Mouse (Mus musculus) gastrocnemius, postnatal 36 days (tissue): Measurements from ENCODE around the gene Slc39a11. TPM values are rescaled to one million over a fixed set of nuclear protein-coding genes. Genes with fewer than 3 reads are reported as not detected.

Experiments used
- DNase-seq, 2 experiments: peaks; one replicate each; pipeline ENCODE4 v3.0.0; 2022
- intact Hi-C: fragments of 180-260 bp; cut with DNase I; formaldehyde crosslinking; loops from one replicate; pipeline ENCODE4 v1.15.1; 2025
- total RNA-seq, 2 experiments: library from RNA; stranded (reverse); gene quantifications; 2 replicates each; pipeline ENCODE4 v1.2.3; 2021

Gene Slc39a11
- total RNA-seq, 2 experiments from 2014 or later, result 2.4 to 2.8 TPM

DNA sequence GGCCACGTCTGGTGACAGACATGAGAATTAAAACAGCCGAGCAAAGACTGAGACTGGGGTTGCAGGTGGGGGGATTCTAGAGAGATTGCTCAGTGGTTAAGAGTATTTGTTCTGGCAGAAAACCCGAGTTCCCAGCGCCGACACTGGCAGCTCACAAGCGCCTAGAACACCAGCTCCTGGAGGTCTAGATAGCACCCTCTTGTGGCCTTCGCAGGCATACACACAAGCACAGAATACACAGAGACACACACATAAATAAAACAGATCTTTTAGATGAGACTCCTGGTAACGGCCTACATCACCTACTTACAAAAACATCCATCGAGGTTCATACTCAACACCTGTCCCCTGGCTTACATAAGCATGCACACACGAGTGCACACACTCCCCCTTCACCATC is 165.8 kb downstream of the Slc39a11 start:
- no peak for DNase-seq
- intact Hi-C loops, result no loop called here

DNA sequence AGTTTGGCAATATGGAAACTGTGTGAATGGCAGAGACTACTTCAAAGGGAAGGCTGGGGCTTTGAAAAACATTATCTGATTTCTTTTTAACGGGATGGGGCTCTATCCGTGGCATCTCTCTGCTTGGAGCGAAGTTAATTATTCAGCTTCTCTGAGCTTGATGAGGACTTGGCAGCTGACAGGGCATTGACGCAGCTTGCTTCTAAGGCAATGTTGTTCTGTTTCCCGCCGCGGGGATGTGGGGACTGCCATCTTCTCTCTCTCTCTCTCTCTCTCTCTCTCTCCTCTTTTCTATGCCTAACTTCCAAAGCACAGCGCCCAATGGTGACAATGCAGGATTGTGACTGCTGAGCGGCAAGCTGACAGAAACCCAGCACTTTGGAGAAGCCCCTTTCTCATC is 172.3 kb downstream of the Slc39a11 start:
- intact Hi-C loops, result no loop called here
- no peak for DNase-seq

DNA sequence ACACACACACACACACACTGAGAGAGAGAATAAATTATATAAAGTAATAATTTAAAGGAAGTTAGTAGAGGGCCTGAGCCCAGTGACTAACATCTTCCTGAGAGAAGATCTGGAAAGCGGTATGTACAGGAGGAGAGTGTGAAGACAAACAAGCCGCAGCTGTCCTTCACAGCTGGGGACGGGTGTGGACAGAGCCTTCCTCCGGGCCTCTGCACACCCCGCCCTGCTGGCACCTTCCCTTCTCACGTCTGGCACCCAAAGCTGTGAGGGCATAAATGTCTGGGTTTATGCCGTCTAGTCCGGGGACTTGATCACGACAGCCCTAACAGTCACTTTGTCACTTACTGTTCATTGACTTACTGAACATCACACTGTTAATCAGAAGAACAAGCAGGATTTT is 173.2 kb downstream of the Slc39a11 start:
- intact Hi-C loops, result no loop called here
- DNase-seq, result no peak

DNA sequence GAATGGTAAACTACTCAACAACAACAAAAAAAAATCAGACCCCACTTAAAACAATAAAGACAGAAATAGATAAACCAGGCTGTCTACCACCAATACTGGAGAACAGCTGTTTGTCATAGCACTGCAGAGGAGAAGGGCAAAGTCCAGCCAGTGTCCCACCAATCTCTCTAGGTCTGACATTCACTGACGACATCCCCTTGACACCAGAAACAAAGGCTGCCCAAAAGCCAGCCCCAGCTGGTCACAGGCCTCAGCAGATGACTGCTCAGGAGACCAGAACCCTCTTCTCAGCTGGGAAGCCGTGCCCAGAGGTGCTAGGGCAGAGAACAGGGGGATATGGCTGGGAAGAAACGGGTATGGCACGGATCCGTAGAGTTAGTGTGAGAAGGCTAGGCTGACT is 174.4 kb downstream of the Slc39a11 start:
- no peak for DNase-seq
- intact Hi-C loops, result no loop called here

DNA sequence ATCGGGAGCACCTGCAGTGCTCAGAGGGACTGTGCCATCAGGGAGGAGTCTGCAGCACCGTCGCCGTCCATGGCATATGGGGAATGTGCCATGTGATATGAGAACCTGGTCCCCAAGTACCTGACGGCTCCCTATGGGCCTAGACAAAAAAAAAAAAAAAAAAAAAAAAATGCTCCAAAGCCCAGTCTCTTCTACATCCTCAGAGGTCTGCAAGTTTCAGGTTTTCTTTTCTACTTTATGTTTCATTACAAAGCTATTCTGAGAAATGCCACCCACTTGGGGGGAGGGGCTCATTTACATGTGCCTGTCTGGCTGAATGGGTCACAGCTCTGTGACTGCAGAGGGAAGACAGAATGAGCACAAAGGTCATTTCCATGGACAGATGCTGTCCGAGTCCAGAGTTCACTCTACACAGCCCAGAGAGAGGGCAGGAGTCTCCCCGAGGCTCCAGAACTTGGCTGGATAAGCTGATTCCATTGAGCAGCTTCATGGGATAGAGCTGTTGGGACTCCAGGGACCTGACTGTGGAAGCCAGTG is 175.8 kb downstream of the Slc39a11 start:
- DNase-seq, result no peak
- intact Hi-C loops, result no loop called here

DNA sequence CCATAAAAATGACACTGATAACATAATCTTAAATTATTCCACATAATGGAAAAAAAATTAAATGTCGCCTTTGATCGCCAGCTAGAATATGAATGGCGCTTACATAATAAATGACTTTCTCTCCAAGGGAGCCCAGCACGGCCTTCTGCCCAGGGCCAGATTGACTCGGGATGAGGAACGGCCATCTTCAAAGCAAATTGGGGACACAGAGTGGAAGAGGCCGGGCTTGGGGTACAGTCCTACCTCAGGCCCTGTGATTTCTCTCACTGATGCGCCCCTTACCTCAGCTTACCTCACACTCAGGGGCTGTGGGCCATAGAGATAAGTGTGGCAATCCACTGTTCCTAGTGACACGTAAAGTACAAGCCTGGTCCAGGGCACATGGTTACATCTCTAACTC is 177.9 kb downstream of the Slc39a11 start:
- no peak for DNase-seq
- intact Hi-C loops, result no loop called here

DNA sequence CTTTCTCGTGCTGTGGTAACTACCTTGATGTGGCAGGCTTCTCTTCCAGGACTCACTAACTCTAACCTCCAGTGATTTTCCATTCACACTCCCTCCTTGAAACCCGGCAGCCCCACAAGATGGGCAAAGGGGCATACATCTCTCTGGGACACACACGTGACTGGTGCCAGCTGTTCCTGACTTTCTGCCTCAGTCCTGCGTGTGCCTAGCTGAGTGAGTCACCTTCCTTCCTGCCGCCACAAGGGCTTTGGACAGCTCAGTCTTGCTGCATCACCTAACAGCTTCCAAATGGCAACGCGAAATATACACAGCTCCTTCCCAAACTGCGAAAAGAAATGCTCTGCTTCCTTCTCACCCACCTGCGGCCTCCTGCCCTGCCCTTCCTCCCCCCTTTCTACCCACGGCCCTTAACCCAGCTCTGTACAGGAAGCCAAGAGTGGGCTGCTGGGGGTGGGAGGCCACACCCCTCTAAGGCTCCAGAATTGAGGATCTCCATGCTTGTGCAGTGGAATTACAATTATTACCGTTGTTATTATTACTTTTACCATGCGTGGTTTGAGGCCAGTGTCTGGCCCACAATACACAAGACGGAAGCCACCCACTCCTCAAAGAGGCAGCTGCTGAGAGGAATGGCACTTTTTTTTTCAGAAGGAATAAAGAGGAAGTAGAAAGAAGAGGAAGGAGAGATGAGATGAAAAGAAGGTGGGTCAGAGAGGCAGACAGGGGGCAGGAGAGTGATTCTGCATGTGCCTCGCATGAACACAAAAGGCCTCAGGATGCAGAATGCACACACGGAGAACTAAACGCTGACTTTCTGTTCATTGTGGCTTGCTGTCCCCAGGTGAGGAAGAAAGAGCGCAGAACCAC is 179.7 kb downstream of the Slc39a11 start:
- intact Hi-C loops, result no loop called here
- DNase-seq, result no peak

DNA sequence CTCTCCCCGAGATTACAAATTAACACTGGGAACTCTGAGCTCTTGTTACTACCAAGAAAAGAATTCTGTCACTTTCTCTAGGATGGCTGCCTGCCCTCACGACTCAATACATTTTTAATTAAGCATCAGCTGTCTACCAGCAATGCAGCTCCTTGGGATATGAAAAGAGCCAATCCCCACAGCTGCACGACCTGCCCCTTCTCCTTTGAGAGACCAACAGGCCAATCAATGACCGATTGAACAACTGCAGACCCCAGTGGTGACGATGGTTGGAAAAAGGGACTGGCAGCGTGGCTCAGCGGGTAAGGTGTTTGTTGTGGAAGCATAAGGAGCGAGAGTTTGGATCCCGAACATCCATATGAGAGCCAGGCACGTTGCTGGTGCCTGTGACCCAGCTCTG is 181.9 kb downstream of the Slc39a11 start:
- no peak for DNase-seq
- intact Hi-C loops, result no loop called here

DNA sequence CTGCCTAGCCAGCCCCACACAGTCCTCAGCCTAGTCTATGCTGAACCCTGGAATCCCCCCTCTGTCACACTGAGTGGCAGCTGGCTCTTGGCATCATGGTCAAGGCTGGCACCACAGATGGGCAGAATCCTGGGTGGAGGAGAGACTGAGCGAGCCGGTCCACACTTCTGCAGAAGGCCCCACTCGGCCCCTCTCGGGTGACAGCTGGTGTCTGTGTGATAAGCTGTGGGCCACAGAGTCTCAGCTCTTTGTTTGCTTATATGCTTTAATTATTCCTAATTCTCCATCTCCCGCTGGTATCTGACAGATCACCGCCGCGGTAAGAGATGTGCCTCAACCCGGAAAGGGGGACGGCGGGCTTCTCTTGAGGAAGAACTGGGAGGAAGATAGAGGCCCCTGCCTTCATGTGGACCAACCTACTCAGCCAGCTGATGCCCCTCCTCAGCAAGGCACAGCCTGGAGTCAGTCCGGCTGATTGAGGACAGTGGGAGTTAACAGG is 182.5 kb downstream of the Slc39a11 start:
- no peak for DNase-seq
- intact Hi-C loops, result no loop called here

DNA sequence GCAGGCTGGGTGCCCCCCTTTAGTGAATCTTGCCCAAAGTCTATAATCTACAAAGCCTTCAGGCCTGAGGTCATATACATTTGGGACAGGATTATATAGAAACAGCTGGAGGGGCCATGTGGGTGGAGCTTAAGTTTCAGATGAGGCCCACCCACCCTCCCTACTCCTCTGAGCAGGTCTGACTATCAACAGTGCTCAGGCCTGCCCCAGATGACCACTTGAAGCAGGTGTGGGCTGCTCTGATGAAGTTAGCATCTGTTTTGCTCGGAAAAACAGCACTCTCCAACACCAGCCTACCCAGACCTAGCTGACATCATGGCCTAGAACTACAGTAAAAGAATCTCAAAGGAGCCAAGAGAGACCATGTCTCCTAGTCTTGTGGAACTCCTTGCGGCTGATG is 189.8 kb downstream of the Slc39a11 start:
- intact Hi-C loops, result no loop called here

DNA sequence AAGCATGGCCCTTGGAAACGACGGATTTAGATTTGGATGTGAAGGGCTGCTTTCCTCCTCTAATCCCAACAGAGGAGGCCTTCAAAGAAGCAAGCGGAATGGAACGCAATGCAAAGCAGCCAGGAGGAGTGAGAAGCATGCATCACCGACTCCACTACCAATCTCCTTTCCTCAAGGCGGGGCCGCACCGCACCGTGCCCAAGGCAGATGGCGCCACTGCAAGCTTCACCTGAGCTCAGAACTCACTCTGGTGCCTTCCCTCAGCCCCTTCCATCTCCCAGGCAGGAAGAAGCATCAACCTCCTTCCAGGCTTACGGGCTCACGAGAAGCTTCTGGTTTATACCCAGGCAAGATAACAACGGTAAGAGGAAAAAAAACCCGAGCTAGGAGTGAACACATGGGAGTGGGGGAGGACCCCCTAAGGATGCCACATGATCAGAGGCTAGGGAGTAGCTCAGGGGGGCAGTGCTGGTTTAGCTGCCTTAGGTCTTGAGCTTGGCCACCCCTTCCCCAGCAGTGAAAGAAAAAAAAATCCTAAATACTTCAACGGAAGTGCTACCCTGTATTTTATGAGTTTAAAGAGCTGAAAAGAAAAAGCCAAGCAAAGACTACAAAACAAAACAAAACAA is 191.2 kb downstream of the Slc39a11 start:
- no peak for DNase-seq
- intact Hi-C loops, result no loop called here

More for the DNA sequence above, 189.8 kb downstream of the Slc39a11 start:
- DNase-seq, result no peak

DNA sequence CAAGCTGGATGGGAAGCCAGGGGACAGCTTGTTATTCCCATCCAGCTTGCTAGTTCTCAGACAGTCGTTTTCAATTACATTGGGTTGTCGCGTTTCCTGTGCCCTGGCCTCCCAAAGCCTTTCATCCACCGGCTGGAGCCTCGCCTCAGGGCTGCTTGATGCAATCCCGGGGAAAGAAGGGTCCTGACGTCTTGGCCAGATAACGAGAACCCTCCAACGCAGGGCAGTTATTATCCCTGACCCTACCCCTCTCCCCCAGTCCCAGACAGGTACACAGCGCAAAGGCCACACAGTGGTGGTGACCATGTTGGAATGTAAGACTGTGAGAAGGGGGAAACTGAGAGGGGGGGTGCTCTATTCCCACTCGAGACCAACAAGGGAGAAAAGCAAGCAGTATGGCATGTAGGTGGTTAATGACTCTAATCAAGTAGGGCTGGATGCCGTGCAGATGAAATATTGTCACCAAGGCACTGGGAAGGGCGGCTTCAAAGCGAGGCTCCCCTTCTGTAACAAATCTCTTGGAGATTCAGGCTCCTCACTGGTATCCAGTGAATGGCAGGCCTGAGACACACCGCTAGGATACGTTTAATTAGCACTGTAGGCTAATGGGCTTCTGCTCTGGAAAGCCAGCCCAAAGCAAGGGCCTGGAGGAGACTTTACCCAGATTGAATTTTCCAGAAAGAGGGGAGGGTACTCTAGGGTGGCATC is 196.9 kb downstream of the Slc39a11 start:
- no peak for DNase-seq
- intact Hi-C loops, result no loop called here

DNA sequence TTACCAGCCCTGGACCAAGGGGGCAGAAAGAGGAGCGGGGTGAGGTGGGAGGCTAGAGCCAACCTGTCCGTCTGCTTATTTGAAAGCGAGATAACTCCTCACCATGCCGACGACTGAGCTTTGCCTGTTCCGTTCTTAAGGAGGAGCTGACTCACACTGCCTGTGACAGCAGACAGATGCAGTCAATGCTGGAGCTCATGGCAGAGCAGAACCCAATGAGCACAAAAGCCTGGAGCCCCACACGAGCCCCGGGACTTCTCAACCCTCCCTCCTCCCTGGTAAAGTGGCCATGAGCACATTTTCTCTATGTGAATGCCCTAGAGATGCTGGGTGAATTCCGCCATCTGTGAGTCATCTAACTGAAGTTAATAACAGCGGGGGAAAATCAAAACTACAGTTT is 198.6 kb downstream of the Slc39a11 start:
- intact Hi-C loops, result no loop called here
- no peak for DNase-seq

DNA sequence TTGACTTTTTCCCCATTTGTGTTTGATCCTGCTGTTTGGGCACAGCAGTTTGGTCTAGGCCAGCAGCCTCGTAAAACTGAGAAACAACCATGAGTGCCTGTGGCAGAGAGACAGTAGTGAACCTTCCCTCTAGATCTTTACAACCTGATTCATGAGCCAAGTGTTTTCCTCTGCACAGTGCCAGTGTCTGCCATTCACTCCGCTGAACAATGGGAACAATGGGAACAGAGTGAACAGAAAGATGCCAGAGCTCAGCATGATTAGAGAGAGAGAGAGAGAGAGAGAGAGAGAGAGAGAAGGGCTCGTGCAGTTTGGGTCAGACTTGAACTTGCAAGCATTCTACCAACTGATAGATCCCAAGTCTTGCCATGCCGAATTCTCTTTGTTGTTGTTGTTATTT is 199.2 kb downstream of the Slc39a11 start:
- intact Hi-C loops, result no loop called here
- DNase-seq, result no peak

DNA sequence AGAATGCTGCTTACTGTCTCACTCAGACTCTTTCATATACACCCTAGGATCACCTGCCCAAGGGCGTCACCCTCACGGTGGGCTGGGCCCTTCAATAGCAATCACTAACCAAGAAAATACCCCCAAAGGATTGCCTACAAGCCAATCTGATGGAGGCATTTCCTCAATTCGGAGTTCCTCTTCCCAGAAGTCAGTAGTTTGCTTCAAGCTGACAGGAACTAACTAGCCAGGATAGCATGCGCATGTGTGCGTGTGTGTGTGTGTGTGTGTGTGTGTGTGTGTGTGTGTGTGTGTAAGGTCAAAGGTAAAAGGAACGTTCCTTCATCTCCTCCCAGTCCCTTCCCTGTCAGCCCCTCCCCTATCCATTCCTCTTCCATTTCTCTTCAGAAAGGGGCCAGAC is 199.9 kb downstream of the Slc39a11 start:
- DNase-seq, result no peak
- intact Hi-C loops, result no loop called here

DNA sequence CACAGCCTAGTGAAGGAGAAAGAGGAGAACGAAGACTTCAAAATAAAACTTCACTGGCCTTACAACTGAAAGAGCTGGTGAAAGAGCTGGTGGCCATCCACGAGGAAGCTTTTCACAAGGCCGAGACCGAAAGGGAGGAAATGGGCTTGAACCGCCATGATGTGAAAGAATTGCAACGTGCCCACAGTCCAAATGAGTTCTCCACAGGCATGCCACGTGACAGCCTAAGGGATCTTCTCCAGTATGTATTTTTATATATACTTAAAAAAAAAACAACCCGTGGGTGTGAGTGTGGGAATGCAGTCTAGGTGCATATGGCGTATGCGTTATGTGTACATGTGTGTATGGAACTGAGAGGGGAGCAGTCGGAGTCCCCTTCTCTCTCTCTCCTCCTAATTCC is 207.8 kb downstream of the Slc39a11 start:
- DNase-seq, result no peak
- intact Hi-C loops, result no loop called here

DNA sequence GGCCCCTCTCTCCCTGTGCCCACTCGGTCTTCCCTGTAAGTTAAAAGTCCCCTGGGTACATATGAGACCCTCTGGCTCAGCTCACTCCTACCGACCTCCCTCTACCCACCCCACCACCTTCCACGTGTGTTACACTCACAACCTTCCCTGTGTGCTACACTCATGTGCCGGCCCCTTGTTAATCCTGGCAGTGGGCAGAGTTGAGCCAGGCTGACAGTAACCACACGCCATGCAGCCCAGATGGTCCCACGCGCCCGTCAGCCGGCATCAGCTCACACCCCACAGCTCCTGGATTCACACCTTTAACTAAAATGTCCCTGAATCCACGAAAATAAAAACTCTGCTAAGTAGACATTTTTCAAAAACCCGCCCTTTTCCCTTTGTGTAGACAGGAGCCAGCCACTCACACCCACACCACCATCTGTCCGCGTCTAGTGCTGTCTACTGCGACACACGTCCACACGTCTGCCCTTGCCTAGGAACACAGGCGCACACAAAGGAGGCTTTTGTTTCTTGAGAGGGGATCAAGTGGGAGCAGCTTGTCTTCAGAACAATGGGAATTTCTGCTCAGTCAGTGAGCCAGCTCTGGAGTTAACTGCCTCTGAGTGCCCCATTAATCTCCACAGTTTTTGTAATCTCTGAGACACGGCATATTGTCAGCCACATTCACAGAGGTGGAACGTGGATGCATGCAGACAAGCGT is 210.4 kb downstream of the Slc39a11 start:
- DNase-seq, result no peak
- intact Hi-C loops, result no loop called here

DNA sequence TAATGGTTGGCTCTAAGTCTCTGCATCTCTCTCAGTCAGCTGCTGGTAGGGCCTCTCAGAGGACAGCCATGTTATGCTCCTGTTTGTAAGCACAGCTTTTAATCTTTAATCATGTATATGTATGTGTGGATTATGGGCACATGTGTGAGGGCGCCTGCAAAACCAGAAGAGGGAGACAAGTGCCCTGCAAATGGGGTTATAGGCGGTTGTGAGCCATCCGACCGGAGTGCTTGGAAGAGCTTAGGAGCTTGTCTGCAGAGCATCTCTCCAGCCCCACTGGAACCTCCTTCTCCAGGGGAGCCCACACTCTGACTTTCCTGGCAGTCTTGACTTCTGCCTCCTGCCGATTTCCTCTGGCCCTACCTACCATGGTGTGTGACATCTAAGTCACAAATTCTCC is 211.0 kb downstream of the Slc39a11 start:
- intact Hi-C loops, result no loop called here
- no peak for DNase-seq

DNA sequence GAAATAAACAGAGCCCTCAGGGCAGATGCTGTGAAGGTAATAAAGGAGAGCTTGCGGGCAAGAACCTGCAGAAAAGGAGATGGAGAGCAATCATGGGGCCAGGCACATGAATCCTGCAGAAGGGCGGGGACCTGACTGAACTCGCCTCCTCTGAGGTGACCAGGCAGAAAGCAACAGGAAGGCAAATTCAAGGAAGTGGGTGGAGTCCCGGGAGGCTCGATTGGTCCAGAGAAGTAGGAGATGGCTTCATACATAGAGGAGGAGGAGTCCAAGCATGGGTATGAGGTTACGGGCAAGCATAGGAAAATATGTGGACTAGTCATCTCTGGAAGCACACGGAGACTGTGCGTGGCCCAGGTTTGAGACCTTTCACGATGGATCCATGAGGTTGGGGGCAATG is 212.5 kb downstream of the Slc39a11 start:
- DNase-seq, result no peak
- intact Hi-C loops, result no loop called here

DNA sequence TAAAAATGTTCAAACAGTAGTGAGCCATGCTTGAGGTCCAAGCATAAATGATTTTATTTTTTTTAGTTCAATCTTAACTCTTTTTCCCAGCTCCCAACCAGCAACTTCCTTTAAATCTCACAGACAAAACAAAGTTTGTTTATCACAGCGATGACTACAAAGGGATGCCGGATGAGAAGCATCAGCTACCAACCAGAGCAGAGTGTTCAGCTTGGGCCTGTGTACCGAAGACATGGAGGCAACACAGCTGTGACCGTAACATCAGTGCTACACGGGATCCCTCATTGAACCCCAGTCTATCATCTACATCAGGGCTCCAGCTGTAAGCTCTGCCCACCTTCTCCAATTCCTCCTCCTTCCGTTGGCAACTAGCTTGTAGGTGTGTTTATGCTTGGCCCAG is 213.6 kb downstream of the Slc39a11 start:
- intact Hi-C loops, result no loop called here
- no peak for DNase-seq

DNA sequence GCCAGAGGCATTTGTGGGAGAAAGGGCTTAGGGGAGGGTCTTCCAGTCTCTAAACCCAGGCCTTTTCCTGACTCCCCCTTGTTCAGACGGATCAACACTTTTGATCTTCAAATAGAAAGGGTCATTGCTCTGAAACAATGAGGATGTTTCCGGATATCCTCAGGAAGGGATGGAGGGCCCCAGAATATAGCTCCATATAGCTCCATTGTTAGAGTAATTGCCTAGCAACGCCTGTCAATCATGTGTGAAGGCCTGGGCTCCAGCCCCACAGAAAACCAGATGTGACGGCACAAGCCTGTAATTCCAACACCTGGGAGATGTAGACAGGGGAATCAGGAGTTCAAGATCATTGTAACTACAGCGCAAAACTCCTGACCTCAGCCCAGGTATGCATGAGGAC is 214.2 kb downstream of the Slc39a11 start:
- intact Hi-C loops, result no loop called here
- DNase-seq, result no peak
